Mouse (Mus musculus): ENCODE data around the gene Tlx2.

Gene Tlx2

GRCm38 (mm10) chr6:83092416-83093127 lies 22.5 kb upstream of the Tlx2 start:
- DNase-seq (ENCODE audit: low spot score in 2 of 2), result no peak

GRCm38 (mm10) chr6:83087926-83088260 lies 17.8 kb upstream of the Tlx2 start:
- no peak for DNase-seq (ENCODE audit: low spot score in 2 of 2)

GRCm38 (mm10) chr6:83087205-83087925 lies 17.3 kb upstream of the Tlx2 start:
- DNase-seq (ENCODE audit: low spot score in 2 of 2), result peak in 1 of 2 experiments; percentile 14

- DNase-seq (ENCODE audit: low spot score in 2 of 2), result no peak
Observed at GRCm38 (mm10) chr6:83086121-83087035, 16.3 kb upstream of the Tlx2 start, which contains the start of gene Lbx2. TSS of gene Lbx2 (plus strand) at chr6:83086367.

GRCm38 (mm10) chr6:83084477-83084876 lies 14.4 kb upstream of the Tlx2 start:
- DNase-seq (ENCODE audit: low spot score in 2 of 2), result no peak

GRCm38 (mm10) chr6:83083497-83083896 lies 13.4 kb upstream of the Tlx2 start:
- no peak for DNase-seq (ENCODE audit: low spot score in 2 of 2)

- DNase-seq (ENCODE audit: low spot score in 2 of 2), result no peak
Observed at GRCm38 (mm10) chr6:83080210-83080609, 10.1 kb upstream of the Tlx2 start.

- DNase-seq (ENCODE audit: low spot score in 2 of 2), result peak; percentile 99
Observed at GRCm38 (mm10) chr6:83078324-83078858, 8.3 kb upstream of the Tlx2 start.

GRCm38 (mm10) chr6:83077630-83078323 lies 7.7 kb upstream of the Tlx2 start, which contains the start of gene Pcgf1:
TSS of gene Pcgf1 (plus strand) at chr6:83077869.
- DNase-seq (ENCODE audit: low spot score in 2 of 2), result no peak

GRCm38 (mm10) chr6:83074979-83075378 lies 4.9 kb upstream of the Tlx2 start:
- no peak for DNase-seq (ENCODE audit: low spot score in 2 of 2)

GRCm38 (mm10) chr6:83071220-83071619 lies 1.1 kb upstream of the Tlx2 start:
- DNase-seq (ENCODE audit: low spot score in 2 of 2), result no peak

- no peak for DNase-seq (ENCODE audit: low spot score in 2 of 2)
Observed at GRCm38 (mm10) chr6:83070311-83071219, 472 bp upstream of the Tlx2 start.

- no peak for DNase-seq (ENCODE audit: low spot score in 2 of 2)
Observed at GRCm38 (mm10) chr6:83069488-83070246, 426 bp downstream of the Tlx2 start.

GRCm38 (mm10) chr6:83068706-83069487 lies 1.2 kb downstream of the Tlx2 start:
- DNase-seq (ENCODE audit: low spot score in 2 of 2), result no peak

GRCm38 (mm10) chr6:83068221-83068620 lies 1.9 kb downstream of the Tlx2 start:
- DNase-seq (ENCODE audit: low spot score in 2 of 2), result no peak

- no peak for DNase-seq (ENCODE audit: low spot score in 2 of 2)
Observed at GRCm38 (mm10) chr6:83066441-83066840, 3.7 kb downstream of the Tlx2 start.

- no peak for DNase-seq (ENCODE audit: low spot score in 2 of 2)
Observed at GRCm38 (mm10) chr6:83065995-83066394, 4.1 kb downstream of the Tlx2 start.

- DNase-seq (ENCODE audit: low spot score in 2 of 2), result no peak
Observed at GRCm38 (mm10) chr6:83058725-83059124, 11.4 kb downstream of the Tlx2 start.

- DNase-seq (ENCODE audit: low spot score in 2 of 2), result no peak
Observed at GRCm38 (mm10) chr6:83057790-83058189, 12.3 kb downstream of the Tlx2 start, which contains the start of gene Dqx1. TSS of gene Dqx1 (plus strand) at chr6:83057844.
